Mouse (Mus musculus) stomach, embryonic 14.5 days (tissue): ENCODE measurements around the gene Pop7. TPM values are rescaled to one million over a fixed set of nuclear protein-coding genes. Genes with fewer than 3 reads are reported as not detected.

Experiments used
- ATAC-seq: fragments of 200-750 bp; cut with Nextera tagmentation; 2 replicates; pipeline ENCODE4 v1.8.0; 2017; ENCODE audit warnings: low read depth, moderate TSS enrichment; ENCODE audit not compliant: insufficient number of reproducible peaks, insufficient read depth, low FRiP score
- H3K27ac ChIP-seq: fragments of 300-500 bp; sonication (generic); 2 replicates; pipeline ENCODE4 v1.5.1; 2014; ENCODE audit warnings: mild to moderate bottlenecking, low read length, moderate library complexity, mixed read lengths
- H3K27me3 ChIP-seq: fragments of 300-500 bp; sonication (generic); 2 replicates; pipeline ENCODE4 v1.6.1; 2014; ENCODE audit warnings: low read length, control low read depth, mixed read lengths; ENCODE audit not compliant: control insufficient read depth, insufficient read depth
- H3K36me3 ChIP-seq: fragments of 300-500 bp; sonication (generic); 2 replicates; pipeline ENCODE4 v1.6.1; 2014; ENCODE audit warnings: mild to moderate bottlenecking, control low read depth, low read length, moderate library complexity, mixed read lengths; ENCODE audit not compliant: control insufficient read depth, insufficient read depth
- H3K4me1 ChIP-seq: fragments of 300-500 bp; sonication (generic); 2 replicates; pipeline ENCODE4 v1.6.1; 2014; ENCODE audit warnings: low read length, control low read depth, mixed read lengths; ENCODE audit not compliant: control insufficient read depth, insufficient read depth
- H3K4me2 ChIP-seq: fragments of 300-500 bp; sonication (generic); replicated peaks from 2 replicates; pipeline ENCODE4 v1.6.1; 2014; ENCODE audit warnings: low read depth, low read length, control low read depth
- H3K4me3 ChIP-seq: fragments of 300-500 bp; sonication (generic); 2 replicates; pipeline ENCODE4 v1.5.1; 2014; ENCODE audit warnings: low read depth, low read length, control low read depth
- H3K9ac ChIP-seq: fragments of 300-500 bp; sonication (generic); replicated peaks from 2 replicates; pipeline ENCODE4 v1.6.1; 2014; ENCODE audit warnings: low read depth, mild to moderate bottlenecking, control low read depth, low read length, moderate library complexity, mixed read lengths
- H3K9me3 ChIP-seq: fragments of 300-500 bp; sonication (generic); 2 replicates; pipeline ENCODE4 v1.6.1; 2016; ENCODE audit warnings: low read depth, low read length, control low read depth; ENCODE audit not compliant: control insufficient read depth
- WGBS: fragments of 180-500 bp; shearing (Covaris S2); extraction: QIAGEN DNeasy Blood & Tissue Kit; methylation state at CpG from one replicate; pipeline ENCODE4 v1.1.7; 2014; 5-methylcytosine and 5-hydroxymethylcytosine counted together
- polyA plus RNA-seq: library from polyadenylated mRNA; unstranded; fragments of >200 nt; fragmentation: Nextera tagmentation; extraction: Ambion mirVana; gene quantifications from 2 replicates; pipeline ENCODE4 v1.2.1, GENCODE M21; 2014

Pop7 gene
- polyA plus RNA-seq, 1 experiment from 2014 or later: 51.7 TPM

GRCm38 (mm10) chr5:137524671-137525070, 22.4 kb upstream of the Pop7 start:
- ATAC-seq: no peak
- Histone ChIP-seq H3K27me3 (no peaks in the 10 kb centered on the region), H3K4me1 (0 out of 2 replicates have a peak, but pooled peaks cover 3% of the 10 kb centered on the region), H3K4me3 (no peak overlapping the region), H3K9ac (no peak overlapping the region), H3K9me3 (no peaks in the 10 kb centered on the region), H3K27ac (no peak overlapping the region), H3K4me2 (no peak overlapping the region), H3K36me3 (peaks cover 96% of the 10 kb centered on the region)
- WGBS: 87% methylated on average over 13 of the region's 13 CpGs

DNA sequence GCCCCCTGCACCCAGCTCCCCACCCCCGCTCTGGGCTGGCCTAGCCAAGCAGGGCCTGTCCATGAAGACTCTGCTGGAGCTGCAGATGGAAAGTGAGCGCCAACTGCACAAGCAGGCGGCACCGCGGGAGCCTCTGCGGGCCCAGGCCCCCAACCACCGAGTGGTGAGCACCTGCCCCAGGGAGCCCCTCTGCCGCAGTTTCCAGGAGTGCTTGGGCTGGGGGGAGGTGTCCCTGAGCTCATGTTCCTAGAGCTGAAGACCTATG, 21.9 kb upstream of the Pop7 start:
- Histone ChIP-seq H3K4me1 (0 out of 2 replicates have a peak, but pooled peaks cover 2% of the 10 kb centered on the region), H3K4me3 (no peak overlapping the region), H3K27ac (no peak overlapping the region), H3K27me3 (no peaks in the 10 kb centered on the region), H3K4me2 (no peak overlapping the region), H3K36me3 (peaks cover 96% of the 10 kb centered on the region), H3K9me3 (no peaks in the 10 kb centered on the region), H3K9ac (no peak overlapping the region)
- WGBS: 88% methylated on average over 8 of the region's 8 CpGs
- ATAC-seq: no peak

DNA sequence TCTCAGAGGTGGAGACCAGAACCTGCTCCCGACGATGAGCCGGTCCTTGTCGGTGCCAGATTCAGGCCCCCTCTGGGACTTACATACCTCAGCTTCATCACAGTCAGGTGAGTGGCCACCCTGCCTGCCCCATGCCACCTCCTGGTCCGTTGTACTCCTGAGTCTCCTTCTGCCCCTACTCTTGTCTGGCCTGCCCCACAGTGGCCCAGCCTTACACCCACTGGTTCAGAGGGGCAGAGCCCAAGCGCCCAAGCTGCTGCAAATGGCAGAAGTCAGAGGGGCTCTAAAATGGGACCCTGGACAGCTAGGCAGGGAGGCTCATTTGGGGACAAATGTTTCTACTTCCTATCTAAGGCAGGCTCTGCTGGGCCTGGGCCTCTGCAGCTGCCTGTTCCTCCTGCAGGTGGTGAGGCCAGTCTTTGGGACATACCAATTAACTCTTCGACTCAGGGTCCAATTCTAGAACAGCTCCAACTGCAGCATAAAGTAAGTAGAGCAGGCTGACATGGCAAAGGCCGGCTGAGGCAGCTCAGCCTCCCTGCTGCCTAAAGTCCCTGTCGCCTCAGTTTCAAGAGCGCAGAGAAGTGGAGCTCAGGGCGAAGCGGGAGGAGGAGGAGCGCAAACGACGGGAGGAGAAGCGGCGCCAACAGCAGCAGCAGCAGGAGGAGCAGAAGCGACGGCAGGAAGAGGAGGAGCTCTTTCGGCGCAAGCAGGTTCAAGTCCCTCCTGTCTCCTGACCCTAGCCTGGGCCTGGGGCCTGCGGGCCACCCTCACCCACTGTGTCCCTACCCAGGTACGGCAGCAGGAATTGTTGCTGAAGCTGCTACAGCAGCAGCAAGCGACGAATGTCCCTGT, 21.3 kb upstream of the Pop7 start:
- no peak overlapping the region for H3K9ac ChIP-seq
- 88% methylated on average over 25 of the region's 25 CpGs for WGBS
- no peak for ATAC-seq
- H3K4me3 ChIP-seq: no peak overlapping the region
- H3K27me3 ChIP-seq: no peaks in the 10 kb centered on the region
- H3K4me1 ChIP-seq: 0 out of 2 replicates have a peak, but pooled peaks cover 2% of the 10 kb centered on the region
- no peaks in the 10 kb centered on the region for H3K9me3 ChIP-seq
- no peak overlapping the region for H3K27ac ChIP-seq
- peaks cover 96% of the 10 kb centered on the region for H3K36me3 ChIP-seq
- H3K4me2 ChIP-seq: no peak overlapping the region

- H3K27ac ChIP-seq: no peak overlapping the region
- H3K36me3 ChIP-seq: peaks cover 92% of the 10 kb centered on the region
- H3K4me3 ChIP-seq: no peak overlapping the region
- no peaks in the 10 kb centered on the region for H3K9me3 ChIP-seq
- H3K4me1 ChIP-seq: 0 out of 2 replicates have a peak, but pooled peaks cover 2% of the 10 kb centered on the region
- H3K4me2 ChIP-seq: no peak overlapping the region
- H3K9ac ChIP-seq: no peak overlapping the region
- no peaks in the 10 kb centered on the region for H3K27me3 ChIP-seq
- no peak for ATAC-seq
- WGBS: 73% methylated on average over 11 of the region's 11 CpGs
Measured at GRCm38 (mm10) chr5:137522711-137523110, 20.4 kb upstream of the Pop7 start.

DNA sequence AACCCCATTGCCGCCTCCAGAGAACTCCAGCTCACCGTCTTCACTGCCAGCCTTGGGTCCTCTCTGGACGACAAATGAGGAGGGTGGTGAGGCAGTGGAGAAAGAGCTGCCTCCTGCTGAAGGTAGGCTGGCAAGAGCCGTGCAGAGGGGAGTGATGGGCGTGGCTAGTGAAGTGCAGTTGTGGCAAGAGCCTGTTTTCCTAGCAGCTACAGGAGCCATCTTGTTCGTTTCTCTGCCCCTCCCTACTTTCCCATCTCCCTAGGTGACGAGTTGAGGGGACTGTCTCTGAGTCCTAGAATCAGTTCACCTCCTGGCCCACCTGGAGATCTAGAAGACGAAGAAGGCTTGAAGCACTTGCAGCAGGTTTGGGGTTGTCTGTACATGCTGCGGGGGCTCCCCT, 19.5 kb upstream of the Pop7 start:
- Histone ChIP-seq H3K4me2 (no peak overlapping the region), H3K27ac (no peak overlapping the region), H3K4me3 (no peak overlapping the region), H3K4me1 (0 out of 2 replicates have a peak, but pooled peaks cover 2% of the 10 kb centered on the region), H3K27me3 (no peaks in the 10 kb centered on the region), H3K9ac (no peak overlapping the region), H3K9me3 (no peaks in the 10 kb centered on the region), H3K36me3 (peaks cover 88% of the 10 kb centered on the region)
- 71% methylated on average over 9 of the region's 9 CpGs for WGBS
- no peak for ATAC-seq

- no peak for ATAC-seq
- Histone ChIP-seq H3K27me3 (no peaks in the 10 kb centered on the region), H3K27ac (no peak overlapping the region), H3K9ac (no peak overlapping the region), H3K4me2 (no peak overlapping the region), H3K4me1 (no peaks in the 10 kb centered on the region), H3K36me3 (peaks cover 71% of the 10 kb centered on the region), H3K4me3 (no peak overlapping the region), H3K9me3 (no peaks in the 10 kb centered on the region)
- 89% methylated on average over 27 of the region's 27 CpGs for WGBS
Measured at GRCm38 (mm10) chr5:137519691-137520550, 17.6 kb upstream of the Pop7 start.

DNA sequence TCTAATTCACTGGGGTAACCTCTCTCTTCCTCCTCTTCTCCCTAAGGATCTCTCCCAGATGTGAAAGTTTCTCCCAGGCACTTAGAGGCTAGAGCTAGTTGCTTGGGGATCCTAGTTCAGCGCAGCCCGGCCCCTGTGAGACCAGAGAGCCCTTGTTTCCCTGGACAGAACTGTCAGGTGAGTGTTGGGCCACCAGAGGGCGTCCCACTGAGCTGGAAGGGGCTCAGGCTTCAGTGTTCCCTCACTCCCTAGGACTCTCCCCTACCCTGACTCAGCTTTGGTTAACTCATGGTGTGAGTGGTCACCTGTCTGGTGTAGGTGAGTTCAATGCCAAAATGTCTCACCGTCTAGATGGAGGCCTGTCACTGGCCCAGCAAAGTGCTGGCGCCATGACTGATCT, 16.1 kb upstream of the Pop7 start, which contains the start of gene Gigyf1:
Gene Gigyf1, plus strand, starts transcription at position 113 of the 400 bp plus-strand sequence.
- Histone ChIP-seq H3K27ac (no peak within 1 kb of the TSS), H3K4me3 (no peak within 1 kb of the TSS), H3K4me2 (no peak within 1 kb of the TSS), H3K9ac (no peak within 1 kb of the TSS), H3K27me3 (no peaks in the 10 kb centered on the region), H3K36me3 (peaks cover 63% of the 10 kb centered on the region), H3K9me3 (no peaks in the 10 kb centered on the region), H3K4me1 (no peaks in the 10 kb centered on the region)
- no peak for ATAC-seq
- 68% methylated on average over 5 of the region's 5 CpGs for WGBS

- H3K4me1 ChIP-seq: peaks cover 14% of the 10 kb centered on the region
- no peak overlapping the region for H3K4me2 ChIP-seq
- peaks cover 27% of the 10 kb centered on the region for H3K36me3 ChIP-seq
- H3K9me3 ChIP-seq: no peaks in the 10 kb centered on the region
- WGBS: 92% methylated on average over 3 of the region's 3 CpGs
- no peak overlapping the region for H3K27ac ChIP-seq
- ATAC-seq: no peak
- no peak overlapping the region for H3K9ac ChIP-seq
- H3K4me3 ChIP-seq: no peak overlapping the region
- H3K27me3 ChIP-seq: no peaks in the 10 kb centered on the region
Measured at GRCm38 (mm10) chr5:137514811-137515210, 12.5 kb upstream of the Pop7 start.
